Mouse (Mus musculus) lung, embryonic 15.5 days (tissue): ENCODE measurements around the gene Exosc1. TPM values are rescaled to one million over a fixed set of nuclear protein-coding genes. Genes with fewer than 3 reads are reported as not detected.

Source experiments
- ATAC-seq: fragments of 200-750 bp; cut with Nextera tagmentation; 2 replicates; pipeline ENCODE4 v1.8.0; 2017; ENCODE audit warnings: moderate number of reproducible peaks, borderline replicate concordance; ENCODE audit not compliant: low FRiP score, low TSS enrichment; ENCODE audit errors: extremely low read depth
- H3K27ac ChIP-seq: fragments of 300-500 bp; sonication (generic); 2 replicates; pipeline ENCODE4 v1.5.1; 2015; ENCODE audit warnings: moderate library complexity, mild to moderate bottlenecking, inconsistent platforms
- H3K27me3 ChIP-seq: fragments of 300-500 bp; sonication (generic); 2 replicates; pipeline ENCODE4 v1.6.1; 2015; ENCODE audit warnings: inconsistent platforms
- H3K36me3 ChIP-seq: fragments of 300-500 bp; sonication (generic); 2 replicates; pipeline ENCODE4 v1.6.1; 2015; ENCODE audit warnings: inconsistent platforms
- H3K4me1 ChIP-seq: fragments of 300-500 bp; sonication (generic); 2 replicates; pipeline ENCODE4 v1.6.1; 2015; ENCODE audit warnings: inconsistent platforms
- H3K4me2 ChIP-seq: fragments of 300-500 bp; sonication (generic); 2 replicates; pipeline ENCODE4 v1.6.1; 2015; ENCODE audit warnings: inconsistent platforms, mild to moderate bottlenecking, moderate library complexity
- H3K4me3 ChIP-seq: fragments of 300-500 bp; sonication (generic); 2 replicates; pipeline ENCODE4 v1.5.1; 2015; ENCODE audit warnings: mild to moderate bottlenecking, inconsistent platforms
- H3K9ac ChIP-seq: fragments of 300-500 bp; sonication (generic); 2 replicates; pipeline ENCODE4 v1.6.1; 2015; ENCODE audit warnings: inconsistent platforms
- H3K9me3 ChIP-seq: fragments of 300-500 bp; sonication (generic); 2 replicates; pipeline ENCODE4 v1.6.1; 2016; ENCODE audit warnings: inconsistent platforms
- WGBS: fragments of 180-500 bp; shearing (Covaris S2); methylation state at CpG from one replicate; pipeline ENCODE4 v1.1.7; 2015; 5-methylcytosine and 5-hydroxymethylcytosine counted together
- polyA plus RNA-seq: library from polyadenylated mRNA; unstranded; fragments of >200 nt; fragmentation: Nextera tagmentation; extraction: Ambion mirVana; gene quantifications from 2 replicates; pipeline ENCODE4 v1.2.1, GENCODE M21; 2015

Gene Exosc1
- polyA plus RNA-seq, 1 experiment from 2014 or later = 71.4 TPM

DNA sequence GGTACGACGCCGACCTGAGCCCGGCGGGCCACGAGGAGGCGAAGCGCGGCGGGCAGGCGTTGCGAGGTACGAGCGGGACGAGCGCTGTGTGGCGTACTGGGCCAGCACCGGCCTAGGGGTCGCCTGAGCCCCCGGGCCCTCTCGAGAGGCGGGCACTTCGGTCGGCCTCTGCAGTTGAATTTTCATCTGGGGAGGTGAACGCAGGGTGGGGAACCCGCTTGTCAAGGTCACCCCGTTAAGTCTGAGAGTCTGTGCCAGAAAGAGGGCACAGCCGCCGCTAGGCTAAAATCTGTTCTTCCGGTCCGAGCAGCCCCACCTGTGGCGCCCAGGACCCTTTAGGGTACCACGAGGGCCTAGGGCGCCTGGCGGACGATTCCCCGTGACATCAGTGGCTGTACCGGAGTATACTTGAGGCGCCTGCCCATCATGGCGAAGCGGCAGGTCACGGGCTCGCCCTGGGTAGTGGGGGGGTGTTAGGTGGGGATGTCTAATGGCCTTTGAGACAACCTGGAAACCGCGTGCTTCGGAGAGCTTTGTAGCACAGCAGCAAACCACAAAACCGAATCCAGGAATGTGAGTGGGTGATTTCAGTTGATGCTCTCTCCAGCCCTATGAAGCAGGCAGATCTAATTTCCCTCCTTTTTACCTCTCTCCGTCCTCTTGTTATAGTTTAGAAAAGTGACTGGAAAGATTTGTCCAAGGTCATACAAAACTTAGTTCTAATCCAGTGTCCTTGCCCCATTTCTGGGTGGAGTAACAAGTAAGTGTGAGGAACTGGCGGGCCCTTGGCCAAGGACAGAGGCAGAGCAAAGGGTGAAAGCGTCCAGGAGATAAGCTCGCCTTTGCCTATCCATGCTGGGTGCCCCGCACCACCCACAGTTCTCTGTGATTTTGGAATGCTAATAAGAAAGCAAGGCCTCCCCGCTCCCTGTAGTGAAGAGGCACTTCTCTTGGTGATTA, 20.8 kb downstream of the Exosc1 start:
- peak overlapping the region; percentile 87 for H3K4me3 ChIP-seq
- H3K9ac ChIP-seq = peak overlapping the region; percentile 90
- peak overlapping the region; percentile 80 for H3K4me2 ChIP-seq
- peak; percentile 65 for ATAC-seq
- no peaks in the 10 kb centered on the region for H3K9me3 ChIP-seq
- WGBS = under 1% methylated on average over 53 of the region's 53 CpGs
- peaks cover 34% of the 10 kb centered on the region for H3K4me1 ChIP-seq
- H3K36me3 ChIP-seq = peaks cover 21% of the 10 kb centered on the region
- peak overlapping the region; percentile 96 for H3K27ac ChIP-seq
- H3K27me3 ChIP-seq = no peaks in the 10 kb centered on the region

DNA sequence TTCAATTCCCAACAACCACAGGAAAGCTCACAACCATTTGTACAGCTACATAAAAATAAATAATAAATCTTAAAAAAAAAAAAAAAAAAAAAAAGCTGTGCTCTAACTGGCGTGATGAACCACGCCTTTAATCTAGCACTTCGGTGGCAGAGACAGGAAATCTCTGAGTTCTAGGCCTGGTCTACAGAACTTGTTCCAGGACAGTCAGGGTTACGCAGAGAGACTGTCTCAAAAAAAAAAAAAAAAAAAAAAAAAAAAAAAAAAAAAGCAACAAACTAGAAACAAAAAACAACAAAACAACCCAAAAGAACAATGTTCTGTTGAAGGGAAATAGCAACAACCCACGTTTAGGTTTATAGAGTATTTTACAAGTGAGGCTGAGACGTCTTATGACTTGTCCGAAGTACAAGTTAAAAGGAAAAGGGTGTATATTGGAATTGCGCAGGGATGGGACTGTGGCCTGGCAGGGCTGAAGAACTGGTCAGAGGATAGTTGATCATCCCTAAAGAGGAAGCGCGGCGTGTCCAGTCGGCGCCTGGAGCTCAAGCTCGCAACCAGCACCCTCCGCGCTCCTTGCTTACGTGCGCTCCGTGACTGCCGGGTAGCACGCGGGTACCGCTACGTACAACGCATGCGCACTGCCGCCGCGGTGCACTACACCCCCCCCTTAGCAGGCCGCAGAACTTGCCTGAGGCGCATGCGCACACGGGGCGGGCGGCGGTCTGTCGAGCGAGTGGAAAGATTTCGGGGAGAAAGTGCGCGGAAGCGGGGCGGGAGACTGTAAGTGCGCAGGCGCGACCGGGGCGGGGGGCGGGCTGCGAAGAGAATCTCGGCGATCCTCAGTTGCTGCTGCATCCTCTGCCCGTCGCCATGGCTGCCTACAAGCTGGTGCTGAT, 21.8 kb downstream of the Exosc1 start, which contains the start of gene Pgam1:
Gene Pgam1 (plus strand): TSS at position 746 of the 896 bp plus-strand sequence.
- WGBS = 4% methylated on average over 53 of the region's 54 CpGs

GRCm38 (mm10) chr19:41910396-41910795, 22.8 kb downstream of the Exosc1 start:
- H3K4me2 ChIP-seq = no peak overlapping the region
- no peaks in the 10 kb centered on the region for H3K9me3 ChIP-seq
- H3K9ac ChIP-seq = no peak overlapping the region
- no peak for ATAC-seq
- peaks cover 46% of the 10 kb centered on the region for H3K4me1 ChIP-seq
- H3K27me3 ChIP-seq = no peaks in the 10 kb centered on the region
- H3K27ac ChIP-seq = peak overlapping the region; percentile 69
- peaks cover 3% of the 10 kb centered on the region; the same call in 1 of the 2 replicates for H3K36me3 ChIP-seq
- WGBS = 59% methylated on average over 2 of the region's 2 CpGs
- no peak overlapping the region for H3K4me3 ChIP-seq

More for the DNA sequence above, 21.8 kb downstream of the Exosc1 start, which contains the start of gene Pgam1:
- ATAC-seq = peak; percentile 95
- H3K9me3 ChIP-seq = no peaks in the 10 kb centered on the region
- peaks cover 11% of the 10 kb centered on the region for H3K36me3 ChIP-seq
- no peaks in the 10 kb centered on the region for H3K27me3 ChIP-seq
- peak within 1 kb of the TSS; percentile 90 for H3K9ac ChIP-seq
- peak within 1 kb of the TSS; percentile 87 for H3K4me3 ChIP-seq
- peak within 1 kb of the TSS; percentile 96 for H3K27ac ChIP-seq
- H3K4me2 ChIP-seq = peak within 1 kb of the TSS; percentile 80
- H3K4me1 ChIP-seq = peaks cover 41% of the 10 kb centered on the region

- no peak overlapping the region for H3K4me2 ChIP-seq
- no peak overlapping the region for H3K9ac ChIP-seq
- WGBS = 75% methylated on average over 3 of the region's 3 CpGs
- peaks cover 37% of the 10 kb centered on the region for H3K4me1 ChIP-seq
- no peak overlapping the region for H3K4me3 ChIP-seq
- no peak for ATAC-seq
- H3K27me3 ChIP-seq = no peaks in the 10 kb centered on the region
- no peaks in the 10 kb centered on the region for H3K9me3 ChIP-seq
- H3K27ac ChIP-seq = no peak overlapping the region
- H3K36me3 ChIP-seq = no peaks in the 10 kb centered on the region
Measured at GRCm38 (mm10) chr19:41908736-41909135, 24.5 kb downstream of the Exosc1 start.

- peak overlapping the region; percentile 66 for H3K27ac ChIP-seq
- no peak overlapping the region for H3K4me3 ChIP-seq
- H3K4me2 ChIP-seq = 0 out of 2 replicates have a peak overlapping the region, but pooled peaks have one; percentile 3
- H3K27me3 ChIP-seq = no peaks in the 10 kb centered on the region
- no peak overlapping the region for H3K9ac ChIP-seq
- no peak for ATAC-seq
- no peaks in the 10 kb centered on the region for H3K9me3 ChIP-seq
- WGBS = 20% methylated on average over 8 of the region's 8 CpGs
- H3K36me3 ChIP-seq = no peaks in the 10 kb centered on the region
- peaks cover 27% of the 10 kb centered on the region for H3K4me1 ChIP-seq
Measured at GRCm38 (mm10) chr19:41907079-41907760, 26.0 kb downstream of the Exosc1 start.

DNA sequence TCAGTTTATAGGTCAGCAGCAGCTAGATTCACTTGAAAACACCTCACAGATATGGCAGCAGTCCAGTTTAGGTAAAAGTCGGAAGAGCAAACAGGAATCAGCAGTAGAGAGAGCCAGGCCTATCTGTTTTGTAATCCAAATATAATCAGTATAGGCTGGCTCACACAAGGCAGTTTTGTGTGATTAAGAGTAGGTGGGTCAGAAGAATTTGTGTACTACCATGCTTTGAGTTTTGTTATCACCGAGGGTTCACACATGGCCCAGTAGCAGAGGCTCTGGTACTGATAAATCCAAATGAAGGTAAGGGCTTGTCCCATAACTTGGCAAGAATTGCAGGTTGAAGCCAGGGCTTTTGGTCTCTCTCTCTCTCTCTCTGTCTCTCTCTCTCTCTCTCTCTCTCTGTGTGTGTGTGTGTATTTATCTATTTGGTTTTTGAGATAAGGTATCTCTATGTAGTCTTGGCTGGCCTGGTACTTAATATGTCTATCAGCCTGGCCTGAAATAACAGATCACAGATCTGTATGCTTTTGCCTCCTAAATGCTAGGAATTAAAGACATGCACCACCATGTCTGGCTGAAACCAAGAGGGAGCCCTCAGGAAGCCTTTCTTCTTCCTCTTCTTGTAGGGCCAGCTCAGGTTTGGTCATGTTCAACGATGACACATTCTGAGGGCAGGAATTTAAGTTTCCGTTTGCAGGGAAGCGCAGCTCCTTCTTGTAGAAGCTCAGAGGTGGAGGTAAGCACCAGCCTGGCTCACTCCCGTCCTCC, 26.7 kb downstream of the Exosc1 start:
- Histone ChIP-seq H3K4me1 (peaks cover 31% of the 10 kb centered on the region), H3K9me3 (no peaks in the 10 kb centered on the region), H3K9ac (no peak overlapping the region), H3K4me3 (no peak overlapping the region), H3K27me3 (no peaks in the 10 kb centered on the region), H3K36me3 (no peaks in the 10 kb centered on the region), H3K4me2 (no peak overlapping the region), H3K27ac (peak overlapping the region; percentile 66)
- WGBS = 36% methylated on average over 6 of the region's 6 CpGs
- no peak for ATAC-seq

- 70% methylated on average over 2 of the region's 2 CpGs for WGBS
- H3K4me3 ChIP-seq = no peak overlapping the region
- H3K27me3 ChIP-seq = no peaks in the 10 kb centered on the region
- no peaks in the 10 kb centered on the region for H3K9me3 ChIP-seq
- H3K9ac ChIP-seq = no peak overlapping the region
- no peaks in the 10 kb centered on the region for H3K36me3 ChIP-seq
- H3K4me2 ChIP-seq = no peak overlapping the region
- H3K4me1 ChIP-seq = peaks cover 28% of the 10 kb centered on the region
- no peak overlapping the region for H3K27ac ChIP-seq
- ATAC-seq = no peak
Measured at GRCm38 (mm10) chr19:41905246-41905645, 28.0 kb downstream of the Exosc1 start.

- no peak overlapping the region for H3K4me3 ChIP-seq
- no peaks in the 10 kb centered on the region for H3K36me3 ChIP-seq
- H3K27me3 ChIP-seq = no peaks in the 10 kb centered on the region
- H3K9ac ChIP-seq = no peak overlapping the region
- peaks cover 23% of the 10 kb centered on the region for H3K4me1 ChIP-seq
- WGBS = 76% methylated on average over 10 of the region's 10 CpGs
- no peak overlapping the region for H3K27ac ChIP-seq
- no peaks in the 10 kb centered on the region for H3K9me3 ChIP-seq
- no peak overlapping the region for H3K4me2 ChIP-seq
- ATAC-seq = no peak
Measured at GRCm38 (mm10) chr19:41902848-41903593, 30.2 kb downstream of the Exosc1 start.

GRCm38 (mm10) chr19:41901696-41902095, 31.5 kb downstream of the Exosc1 start:
- H3K4me2 ChIP-seq = no peak overlapping the region
- no peak overlapping the region for H3K4me3 ChIP-seq
- H3K9ac ChIP-seq = no peak overlapping the region
- WGBS = 22% methylated on average over 2 of the region's 2 CpGs
- 0 out of 2 replicates have a peak overlapping the region, but pooled peaks have one; percentile 21 for H3K27ac ChIP-seq
- H3K27me3 ChIP-seq = no peaks in the 10 kb centered on the region
- peaks cover 11% of the 10 kb centered on the region; the same call in 1 of the 2 replicates for H3K4me1 ChIP-seq
- H3K9me3 ChIP-seq = no peaks in the 10 kb centered on the region
- no peak for ATAC-seq
- H3K36me3 ChIP-seq = no peaks in the 10 kb centered on the region

GRCm38 (mm10) chr19:41900495-41901090, 32.6 kb downstream of the Exosc1 start:
- no peak overlapping the region for H3K9ac ChIP-seq
- H3K4me3 ChIP-seq = no peak overlapping the region
- 75% methylated on average over 8 of the region's 8 CpGs for WGBS
- no peak overlapping the region for H3K4me2 ChIP-seq
- no peaks in the 10 kb centered on the region for H3K27me3 ChIP-seq
- no peak for ATAC-seq
- peaks cover 10% of the 10 kb centered on the region for H3K4me1 ChIP-seq
- H3K36me3 ChIP-seq = no peaks in the 10 kb centered on the region
- no peak overlapping the region for H3K27ac ChIP-seq
- no peaks in the 10 kb centered on the region for H3K9me3 ChIP-seq
